Mouse (Mus musculus) G1E (cell line): ENCODE measurements around the gene Emilin2.

Experiments
- CTCF ChIP-seq: IDR thresholded peaks from 2 replicates; pipeline ENCODE4 v1.5.1; 2012; ENCODE audit warnings: low read depth, low read length, inconsistent platforms, mixed read lengths
- GATA1 ChIP-seq: IDR thresholded peaks from 2 replicates; pipeline ENCODE4 v1.6.1; 2012; ENCODE audit warnings: borderline replicate concordance, low read length, inconsistent platforms, mixed read lengths
- POLR2AphosphoS5 ChIP-seq: IDR thresholded peaks from 2 replicates; pipeline ENCODE4 v1.6.1; 2012; ENCODE audit warnings: low read depth, low read length, inconsistent platforms; ENCODE audit not compliant: insufficient replicate concordance
- TAL1 ChIP-seq: conservative IDR thresholded peaks from 2 replicates; pipeline ENCODE4 v1.6.1; 2012; ENCODE audit warnings: low read depth, low read length, inconsistent platforms, mixed read lengths

DNA sequence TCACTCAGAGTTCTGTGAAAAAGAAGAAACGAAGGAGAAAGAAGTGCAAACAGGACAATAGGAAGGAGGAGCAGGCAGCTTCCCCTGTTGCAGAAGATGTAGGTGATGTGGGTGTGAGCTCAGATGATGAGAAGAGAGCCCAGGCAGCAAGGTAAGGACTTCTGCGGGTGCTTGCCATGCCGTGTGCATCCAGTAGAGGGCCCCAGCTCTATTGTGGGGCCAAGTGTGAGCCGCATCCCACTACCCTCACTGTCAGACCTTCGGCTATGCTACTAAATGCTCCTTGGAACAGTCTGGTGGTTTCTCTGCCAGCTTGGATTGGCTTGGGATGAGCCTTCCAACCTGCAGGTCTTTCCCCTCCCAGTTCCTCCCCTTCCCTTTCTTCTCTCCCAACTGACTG, 86.7 kb downstream of the Emilin2 start:
- TF ChIP-seq CTCF (peak; percentile 94), GATA1 (no peak), POLR2AphosphoS5 (no peak), TAL1 (no peak)
